Mouse (Mus musculus) embryonic fibroblast, embryonic 13.5 days (primary cell): Measurements from ENCODE around the gene Olfr99.
"Not testable (repeated sequence)": the region's sequence is repeated elsewhere in the genome, so short reads cannot be mapped to it uniquely, and the experiment has no call there.

Experiments used
- CTCF ChIP-seq: IDR thresholded peaks from 2 replicates; pipeline ENCODE4 v1.5.1; 2011; ENCODE audit warnings: mild to moderate bottlenecking, control low read depth, low read length, moderate library complexity, borderline replicate concordance; ENCODE audit not compliant: insufficient read depth
- POLR2A ChIP-seq: IDR thresholded peaks from 2 replicates; pipeline ENCODE4 v1.6.1; 2011; ENCODE audit warnings: low read depth, mild to moderate bottlenecking, control low read depth, low read length, moderate library complexity

DNA sequence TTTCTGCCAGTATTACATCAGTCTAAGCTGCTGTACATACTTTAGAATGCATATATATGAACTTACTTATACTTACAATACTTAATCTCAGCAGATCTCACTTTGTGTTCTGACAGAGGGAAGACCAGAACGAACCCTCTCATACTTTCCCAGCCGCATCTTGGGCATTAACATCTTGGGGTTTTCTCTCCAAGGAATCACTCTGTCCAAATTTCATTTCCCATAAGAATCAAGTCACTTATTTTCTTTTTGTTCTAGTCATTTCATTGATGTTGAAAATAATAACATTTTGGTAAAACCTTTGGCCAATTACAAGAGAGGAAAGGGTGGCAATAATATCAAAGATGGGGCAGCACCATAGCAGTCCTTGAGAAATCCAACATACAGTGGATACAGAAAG lies 46.0 kb downstream of the Olfr99 start, which contains the start of gene Olfr97:
- TF ChIP-seq CTCF, POLR2A: not testable (repeated sequence)
